Mouse (Mus musculus) intestine, embryonic 16.5 days (tissue): ENCODE results near the gene Dhps. TPM values are rescaled to one million over a fixed set of nuclear protein-coding genes. Genes with fewer than 3 reads are reported as not detected.
"Not testable (repeated sequence)": the region's sequence is repeated elsewhere in the genome, so short reads cannot be mapped to it uniquely, and the experiment has no call there.

Experiments used
- ATAC-seq: fragments of 200-750 bp; cut with Nextera tagmentation; 2 replicates; pipeline ENCODE4 v1.8.0; 2017; ENCODE audit warnings: moderate TSS enrichment, moderate library complexity
- H3K27ac ChIP-seq: fragments of 300-500 bp; sonication (generic); 2 replicates; pipeline ENCODE4 v1.5.1; 2014; ENCODE audit warnings: mild to moderate bottlenecking, low read length
- H3K27me3 ChIP-seq: fragments of 300-500 bp; sonication (generic); replicated peaks from 2 replicates; pipeline ENCODE4 v1.6.1; 2014; ENCODE audit warnings: low read length, control low read depth, mixed read lengths; ENCODE audit not compliant: control insufficient read depth, insufficient read depth
- H3K36me3 ChIP-seq: fragments of 300-500 bp; sonication (generic); 2 replicates; pipeline ENCODE4 v1.6.1; 2014; ENCODE audit warnings: low read length, control low read depth; ENCODE audit not compliant: control insufficient read depth, insufficient read depth
- H3K4me1 ChIP-seq: fragments of 300-500 bp; sonication (generic); 2 replicates; pipeline ENCODE4 v1.6.1; 2014; ENCODE audit warnings: low read length, control low read depth, mixed read lengths; ENCODE audit not compliant: control insufficient read depth, insufficient read depth
- H3K4me2 ChIP-seq: fragments of 300-500 bp; sonication (generic); 2 replicates; pipeline ENCODE4 v1.6.1; 2014; ENCODE audit warnings: low read depth, low read length, control low read depth
- H3K4me3 ChIP-seq: fragments of 300-500 bp; sonication (generic); 2 replicates; pipeline ENCODE4 v1.5.1; 2014; ENCODE audit warnings: mild to moderate bottlenecking, low read length
- H3K9ac ChIP-seq: fragments of 300-500 bp; sonication (generic); 2 replicates; pipeline ENCODE4 v1.6.1; 2014; ENCODE audit warnings: low read depth, low read length
- H3K9me3 ChIP-seq: fragments of 300-500 bp; sonication (generic); 2 replicates; pipeline ENCODE4 v1.6.1; 2016; ENCODE audit warnings: low read length, control low read depth; ENCODE audit not compliant: control insufficient read depth
- WGBS: fragments of 180-500 bp; shearing (Covaris S2); extraction: QIAGEN DNeasy Blood & Tissue Kit; methylation state at CpG from one replicate; pipeline ENCODE4 v1.1.7; 2014; 5-methylcytosine and 5-hydroxymethylcytosine counted together
- polyA plus RNA-seq: library from polyadenylated mRNA; unstranded; fragments of >200 nt; fragmentation: Nextera tagmentation; extraction: Ambion mirVana; gene quantifications from 2 replicates; pipeline ENCODE4 v1.2.1, GENCODE M21; 2015

The Dhps gene
- polyA plus RNA-seq, 1 experiment from 2014 or later = 57.4 TPM

DNA sequence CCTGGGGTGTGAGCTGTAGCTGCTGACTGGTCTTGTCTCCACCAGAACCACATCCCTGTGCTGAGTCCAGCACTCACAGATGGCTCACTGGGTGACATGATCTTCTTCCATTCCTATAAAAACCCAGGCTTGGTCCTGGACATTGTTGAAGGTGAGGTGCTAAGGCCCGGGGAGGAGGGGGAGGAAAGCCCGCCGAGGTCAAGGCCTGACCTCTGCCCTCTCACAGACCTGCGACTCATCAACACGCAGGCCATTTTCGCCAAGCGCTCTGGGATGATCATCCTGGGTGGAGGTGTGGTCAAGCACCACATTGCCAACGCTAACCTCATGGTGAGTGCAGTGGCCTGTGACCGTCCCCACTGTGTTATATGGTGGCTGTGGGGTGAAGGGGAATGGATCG lies 2.6 kb downstream of the Dhps start:
- 76% methylated on average over 10 of the region's 10 CpGs for WGBS

DNA sequence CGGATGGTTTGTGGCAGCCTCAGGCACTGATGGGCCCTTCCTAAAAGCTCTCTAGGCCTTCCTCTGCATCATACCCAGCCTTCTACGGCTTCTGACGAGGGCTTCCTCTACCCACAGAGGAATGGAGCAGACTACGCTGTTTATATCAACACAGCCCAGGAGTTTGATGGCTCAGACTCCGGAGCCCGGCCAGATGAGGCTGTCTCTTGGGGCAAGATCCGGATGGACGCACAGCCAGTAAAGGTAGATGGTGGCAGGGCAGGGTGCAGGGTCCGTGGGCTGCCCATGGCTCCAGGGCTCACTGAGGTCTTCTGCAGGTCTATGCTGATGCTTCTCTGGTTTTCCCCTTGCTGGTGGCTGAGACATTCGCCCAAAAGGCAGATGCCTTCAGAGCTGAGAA lies 3.1 kb downstream of the Dhps start:
- Histone ChIP-seq H3K4me3 (no peak overlapping the region), H3K9ac (no peak overlapping the region), H3K27ac (no peak overlapping the region), H3K9me3 (no peaks in the 10 kb centered on the region), H3K4me2 (no peak overlapping the region), H3K36me3 (0 out of 2 replicates have a peak, but pooled peaks cover 2% of the 10 kb centered on the region), H3K4me1 (peaks cover 16% of the 10 kb centered on the region), H3K27me3 (no peaks in the 10 kb centered on the region)
- 85% methylated on average over 10 of the region's 10 CpGs for WGBS
- no peak for ATAC-seq

More for the DNA sequence above, 2.6 kb downstream of the Dhps start:
- Histone ChIP-seq H3K27ac (no peak overlapping the region), H3K9me3 (no peaks in the 10 kb centered on the region), H3K9ac (no peak overlapping the region), H3K4me2 (no peak overlapping the region), H3K4me1 (peaks cover 13% of the 10 kb centered on the region; the same call in 1 of the 2 replicates), H3K4me3 (no peak overlapping the region), H3K27me3 (no peaks in the 10 kb centered on the region), H3K36me3 (0 out of 2 replicates have a peak, but pooled peaks cover 2% of the 10 kb centered on the region)
- no peak for ATAC-seq

DNA sequence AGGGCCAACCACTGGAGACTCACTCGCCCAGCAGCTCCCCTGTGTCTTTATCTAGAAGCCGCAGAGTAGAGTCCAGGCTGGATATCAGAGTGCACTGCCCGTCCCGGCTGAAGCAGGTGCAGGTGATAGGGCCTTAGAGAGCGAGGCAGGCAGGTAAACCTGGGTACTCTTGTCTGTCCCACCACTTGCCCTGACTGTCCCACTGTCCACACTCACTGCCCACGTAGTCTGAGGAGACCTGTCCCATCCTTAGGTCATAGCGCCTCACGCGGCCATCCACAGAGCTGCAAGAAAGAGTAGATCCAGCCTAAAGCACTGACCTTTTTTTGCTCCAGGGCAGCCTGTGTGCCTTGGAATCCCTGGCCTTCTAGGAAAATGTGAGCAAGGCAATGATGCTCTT lies 4.4 kb downstream of the Dhps start:
- no peak overlapping the region for H3K4me3 ChIP-seq
- peaks cover 15% of the 10 kb centered on the region for H3K4me1 ChIP-seq
- H3K27ac ChIP-seq = no peak overlapping the region
- 79% methylated on average over 9 of the region's 9 CpGs for WGBS
- H3K27me3 ChIP-seq = no peaks in the 10 kb centered on the region
- H3K9me3 ChIP-seq = no peaks in the 10 kb centered on the region
- no peak overlapping the region for H3K9ac ChIP-seq
- ATAC-seq = no peak
- 0 out of 2 replicates have a peak, but pooled peaks cover 2% of the 10 kb centered on the region for H3K36me3 ChIP-seq
- no peak overlapping the region for H3K4me2 ChIP-seq

DNA sequence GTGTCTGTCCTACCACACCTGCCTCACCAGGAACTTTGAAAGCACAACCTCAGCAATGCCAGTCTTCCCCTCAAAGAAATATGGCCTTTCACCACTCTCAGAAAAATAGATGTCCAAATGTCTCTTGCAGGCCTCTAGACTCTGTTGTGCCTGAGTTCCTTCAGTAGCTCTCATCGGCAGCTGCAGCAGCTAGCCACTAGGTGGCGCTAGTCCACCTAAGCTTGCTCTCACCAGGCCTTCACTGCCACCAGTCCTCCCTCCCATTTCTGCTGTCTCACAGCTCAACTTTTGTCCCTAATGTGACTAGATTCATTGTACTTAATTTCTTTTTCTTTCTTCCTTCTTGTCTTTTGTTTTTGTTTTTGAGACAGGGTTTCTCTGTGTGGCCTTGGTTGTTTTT lies 5.4 kb downstream of the Dhps start:
- Histone ChIP-seq H3K4me2 (no peak overlapping the region), H3K27me3 (no peaks in the 10 kb centered on the region), H3K27ac (no peak overlapping the region), H3K9me3 (no peaks in the 10 kb centered on the region), H3K9ac (no peak overlapping the region), H3K36me3 (0 out of 2 replicates have a peak, but pooled peaks cover 2% of the 10 kb centered on the region), H3K4me1 (peaks cover 18% of the 10 kb centered on the region), H3K4me3 (no peak overlapping the region)
- peak; percentile 45; the same call in 1 of the 2 replicates for ATAC-seq
- 0% methylated on average over 2 of the region's 2 CpGs for WGBS

DNA sequence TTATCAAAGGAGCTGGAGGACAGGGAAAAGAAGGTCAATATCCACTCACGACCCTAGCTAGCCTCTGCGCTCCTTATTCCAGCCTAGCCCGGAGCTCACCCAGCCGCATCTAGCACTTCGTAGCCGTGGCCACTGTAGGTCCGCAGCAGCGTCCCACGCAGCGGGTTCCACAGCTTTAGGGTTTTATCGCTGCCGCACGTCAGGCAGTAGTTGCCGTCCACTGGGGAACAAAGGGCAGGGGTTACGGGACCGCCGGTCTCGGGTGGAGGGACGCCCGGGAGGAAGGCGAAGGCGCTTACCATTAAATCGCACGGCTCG lies 8.6 kb downstream of the Dhps start:
- Histone ChIP-seq H3K4me3 (peak overlapping the region; percentile 95), H3K27me3 (no peaks in the 10 kb centered on the region), H3K9ac (peak overlapping the region; percentile 96), H3K36me3 (0 out of 2 replicates have a peak, but pooled peaks cover under 1% of the 10 kb centered on the region), H3K4me1 (peaks cover 16% of the 10 kb centered on the region), H3K9me3 (no peaks in the 10 kb centered on the region), H3K27ac (peak overlapping the region; percentile 85; the same call in 1 of the 2 replicates), H3K4me2 (peak overlapping the region; percentile 90)
- under 1% methylated on average over 25 of the region's 25 CpGs for WGBS
- ATAC-seq = no peak

DNA sequence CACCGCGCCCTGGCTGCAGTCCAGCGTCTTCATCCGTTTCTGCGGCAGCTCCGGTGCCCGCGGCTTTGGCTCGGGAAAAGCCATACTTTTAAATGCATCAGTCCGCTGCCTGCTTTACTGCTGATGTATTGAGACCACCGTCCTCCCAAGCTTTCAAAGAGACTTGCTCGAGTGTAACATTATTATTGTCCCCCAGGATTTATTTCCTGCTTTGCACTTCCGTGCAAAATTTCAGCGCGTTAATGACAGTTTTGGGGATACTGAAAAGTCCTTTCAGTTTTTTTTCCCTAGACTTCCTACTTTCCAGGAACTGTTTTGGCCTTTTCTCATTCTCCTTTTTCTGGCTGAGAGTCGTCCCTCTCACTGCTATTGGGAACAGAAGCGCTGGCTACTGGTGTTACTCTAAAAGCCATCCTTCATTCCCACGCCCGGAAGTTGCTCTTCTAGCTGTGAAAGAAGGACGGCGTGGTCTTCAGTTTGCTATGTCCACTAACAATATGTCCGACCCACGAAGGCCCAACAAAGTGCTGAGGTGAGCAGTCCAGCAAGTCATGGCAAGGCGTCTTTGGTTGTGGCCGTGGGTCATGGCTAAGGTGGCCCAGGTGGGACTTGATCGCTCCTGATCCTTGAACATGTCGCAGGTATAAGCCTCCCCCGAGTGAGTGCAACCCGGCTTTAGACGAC lies 9.1 kb downstream of the Dhps start, which contains the start of gene Wdr83os:
TSS of gene Wdr83os (plus strand) at position 209 of the 684 bp plus-strand sequence.
- peak; percentile 8; the same call in 1 of the 2 replicates for ATAC-seq

DNA sequence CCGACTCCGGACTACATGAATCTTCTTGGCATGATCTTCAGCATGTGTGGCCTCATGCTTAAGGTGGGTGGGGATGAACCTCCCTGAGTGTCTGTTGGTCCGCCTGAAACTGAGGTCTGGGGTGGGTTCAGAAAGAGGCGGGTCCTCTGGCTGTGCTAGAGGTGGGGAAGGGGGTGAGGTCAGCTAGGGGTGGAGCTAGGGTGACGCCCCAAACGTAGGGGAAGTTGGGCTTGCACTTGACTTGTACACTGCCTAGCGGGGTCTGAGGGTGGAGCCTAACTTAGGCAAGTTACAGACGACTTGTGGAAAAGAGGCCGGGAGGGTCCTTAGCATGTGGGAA lies 9.6 kb downstream of the Dhps start, which contains the start of gene Wdr83:
TSS of gene Wdr83 (minus strand) at position 91 of the 340 bp plus-strand sequence.
- Histone ChIP-seq H3K9me3 (no peaks in the 10 kb centered on the region), H3K36me3 (0 out of 2 replicates have a peak, but pooled peaks cover 8% of the 10 kb centered on the region), H3K27me3 (no peaks in the 10 kb centered on the region), H3K4me1 (peaks cover 16% of the 10 kb centered on the region), H3K9ac (peak within 1 kb of the TSS; percentile 96), H3K4me3 (peak within 1 kb of the TSS; percentile 95), H3K4me2 (peak within 1 kb of the TSS; percentile 90), H3K27ac (peak within 1 kb of the TSS; percentile 85)
- WGBS = 0% methylated on average over 9 of the region's 9 CpGs
- ATAC-seq = peak; percentile 52

More for the DNA sequence above, 9.1 kb downstream of the Dhps start, which contains the start of gene Wdr83os:
- 0 out of 2 replicates have a peak, but pooled peaks cover 5% of the 10 kb centered on the region for H3K36me3 ChIP-seq
- H3K4me2 ChIP-seq = peak within 1 kb of the TSS; percentile 90
- H3K4me1 ChIP-seq = peaks cover 16% of the 10 kb centered on the region
- no peaks in the 10 kb centered on the region for H3K27me3 ChIP-seq
- peak within 1 kb of the TSS; percentile 96 for H3K9ac ChIP-seq
- peak within 1 kb of the TSS; percentile 95 for H3K4me3 ChIP-seq
- no peaks in the 10 kb centered on the region for H3K9me3 ChIP-seq
- under 1% methylated on average over 30 of the region's 30 CpGs for WGBS
- peak within 1 kb of the TSS; percentile 85 for H3K27ac ChIP-seq

DNA sequence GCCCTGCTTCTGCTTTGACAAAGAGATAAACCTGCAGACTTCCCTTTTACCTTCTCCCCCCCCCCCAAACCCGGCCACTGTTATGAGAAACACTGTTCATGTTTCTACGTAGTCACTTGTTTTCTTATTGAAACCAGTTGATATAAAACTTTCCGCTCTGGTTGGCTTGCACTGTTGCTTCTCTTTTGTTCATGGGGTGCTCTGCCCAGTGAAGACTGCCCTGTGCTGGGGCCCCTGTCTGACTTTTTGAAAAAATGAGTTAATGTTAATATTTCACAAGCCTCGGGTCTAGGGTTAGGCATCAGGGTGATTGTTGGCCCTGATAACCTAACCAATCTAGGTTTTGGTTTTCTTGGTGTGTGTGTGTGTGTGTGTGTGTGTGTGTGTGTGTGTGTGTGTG lies 10.6 kb downstream of the Dhps start:
- not testable (repeated sequence) for ATAC-seq, H3K27me3 ChIP-seq
- WGBS = 86% methylated on average over 4 of the region's 4 CpGs

DNA sequence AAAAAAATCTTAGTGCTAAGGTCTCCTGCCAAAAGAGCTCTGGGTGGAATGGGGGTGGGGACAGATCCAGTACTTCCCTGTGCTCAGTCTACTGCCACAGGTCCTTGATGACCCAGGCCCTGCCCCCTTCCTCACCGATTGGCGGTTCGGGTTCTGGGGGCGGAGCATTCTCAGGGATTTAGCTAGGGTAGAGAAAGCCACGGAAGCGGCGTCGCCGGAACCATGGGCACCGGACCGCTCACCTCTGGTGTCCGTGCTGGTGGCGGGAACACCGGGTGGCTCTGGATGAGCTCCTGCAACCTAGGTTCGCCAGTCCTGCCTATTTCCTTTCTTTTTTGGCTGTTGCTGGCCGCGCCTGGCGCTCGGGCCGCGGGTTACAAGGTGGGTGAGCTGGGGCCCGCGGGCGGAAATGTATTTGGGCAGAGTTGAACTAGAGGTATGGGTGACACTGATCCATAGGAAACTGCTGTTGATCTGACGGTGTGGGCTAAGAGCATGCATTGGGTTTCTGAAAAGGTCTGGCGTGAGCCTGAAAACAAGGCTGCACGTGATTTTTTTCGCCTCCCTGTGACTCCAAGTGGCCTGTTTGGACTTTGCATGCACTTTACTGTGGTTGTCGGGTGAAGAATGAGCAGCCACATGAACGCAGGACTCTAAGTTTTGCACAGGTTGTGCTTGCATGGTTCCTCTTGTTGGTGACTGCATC lies 11.7 kb downstream of the Dhps start, which contains the start of gene Man2b1:
TSS of gene Man2b1 (plus strand) at position 163 of the 706 bp plus-strand sequence.
- peaks cover 13% of the 10 kb centered on the region; the same call in 1 of the 2 replicates for H3K36me3 ChIP-seq
- H3K27ac ChIP-seq = peak within 1 kb of the TSS; percentile 71
- H3K4me1 ChIP-seq = peaks cover 16% of the 10 kb centered on the region
- H3K27me3 ChIP-seq = no peaks in the 10 kb centered on the region
- under 1% methylated on average over 30 of the region's 30 CpGs for WGBS
- H3K4me3 ChIP-seq = peak within 1 kb of the TSS; percentile 83
- no peaks in the 10 kb centered on the region for H3K9me3 ChIP-seq
- H3K4me2 ChIP-seq = peak within 1 kb of the TSS; percentile 86
- peak; percentile 91 for ATAC-seq
- peak within 1 kb of the TSS; percentile 88 for H3K9ac ChIP-seq

More for the DNA sequence above, 10.6 kb downstream of the Dhps start:
- Histone ChIP-seq H3K36me3 (peaks cover 12% of the 10 kb centered on the region; the same call in 1 of the 2 replicates), H3K4me1 (peaks cover 16% of the 10 kb centered on the region)
- H3K4me2 ChIP-seq, H3K9ac ChIP-seq, H3K9me3 ChIP-seq, H3K27ac ChIP-seq, H3K4me3 ChIP-seq: not testable (repeated sequence)
